Mouse (Mus musculus) lung, postnatal 4 days (tissue): ENCODE measurements around the gene Tnnt3.
A peak's percentile ranks its signal among the peaks of the same experiment; 100 is the strongest.

Experiments used
- DNase-seq, 2 experiments: peaks; one replicate each; pipeline ENCODE4 v3.0.0; 2021

Gene Tnnt3

DNA sequence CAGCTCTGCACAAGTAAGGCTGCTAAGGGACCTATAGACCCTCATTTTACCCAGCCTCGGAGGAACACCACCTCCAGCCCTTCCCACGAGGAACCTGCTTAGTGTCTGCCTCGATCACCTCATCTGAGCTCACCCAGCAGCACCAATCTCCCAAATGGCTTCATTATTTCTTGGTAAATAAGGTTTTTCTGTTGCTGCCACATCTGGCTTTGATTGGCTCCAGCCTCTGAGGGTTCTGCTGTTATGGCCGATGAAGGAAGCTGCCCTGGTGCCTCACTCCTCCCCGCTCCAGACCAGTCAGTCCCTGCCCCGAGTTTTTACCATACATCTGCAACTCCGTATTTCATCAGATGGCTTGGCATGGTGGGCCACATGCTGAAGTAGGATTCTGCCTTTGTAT is 47.3 kb downstream of the Tnnt3 start:
- DNase-seq, result no peak

GRCm38 (mm10) chr7:142547874-142548273 is 49.2 kb downstream of the Tnnt3 start:
- DNase-seq, result no peak

- no peak for DNase-seq
Measured at GRCm38 (mm10) chr7:142548706-142549105, 50.1 kb downstream of the Tnnt3 start.

- peak; percentile 34 to 61 for DNase-seq
Measured at GRCm38 (mm10) chr7:142549941-142550763, 51.5 kb downstream of the Tnnt3 start.

GRCm38 (mm10) chr7:142550935-142551373 is 52.3 kb downstream of the Tnnt3 start:
- no peak for DNase-seq

- no peak for DNase-seq
Measured at GRCm38 (mm10) chr7:142551691-142552090, 53.1 kb downstream of the Tnnt3 start.

GRCm38 (mm10) chr7:142552591-142553416 is 54.2 kb downstream of the Tnnt3 start:
- no peak for DNase-seq

DNA sequence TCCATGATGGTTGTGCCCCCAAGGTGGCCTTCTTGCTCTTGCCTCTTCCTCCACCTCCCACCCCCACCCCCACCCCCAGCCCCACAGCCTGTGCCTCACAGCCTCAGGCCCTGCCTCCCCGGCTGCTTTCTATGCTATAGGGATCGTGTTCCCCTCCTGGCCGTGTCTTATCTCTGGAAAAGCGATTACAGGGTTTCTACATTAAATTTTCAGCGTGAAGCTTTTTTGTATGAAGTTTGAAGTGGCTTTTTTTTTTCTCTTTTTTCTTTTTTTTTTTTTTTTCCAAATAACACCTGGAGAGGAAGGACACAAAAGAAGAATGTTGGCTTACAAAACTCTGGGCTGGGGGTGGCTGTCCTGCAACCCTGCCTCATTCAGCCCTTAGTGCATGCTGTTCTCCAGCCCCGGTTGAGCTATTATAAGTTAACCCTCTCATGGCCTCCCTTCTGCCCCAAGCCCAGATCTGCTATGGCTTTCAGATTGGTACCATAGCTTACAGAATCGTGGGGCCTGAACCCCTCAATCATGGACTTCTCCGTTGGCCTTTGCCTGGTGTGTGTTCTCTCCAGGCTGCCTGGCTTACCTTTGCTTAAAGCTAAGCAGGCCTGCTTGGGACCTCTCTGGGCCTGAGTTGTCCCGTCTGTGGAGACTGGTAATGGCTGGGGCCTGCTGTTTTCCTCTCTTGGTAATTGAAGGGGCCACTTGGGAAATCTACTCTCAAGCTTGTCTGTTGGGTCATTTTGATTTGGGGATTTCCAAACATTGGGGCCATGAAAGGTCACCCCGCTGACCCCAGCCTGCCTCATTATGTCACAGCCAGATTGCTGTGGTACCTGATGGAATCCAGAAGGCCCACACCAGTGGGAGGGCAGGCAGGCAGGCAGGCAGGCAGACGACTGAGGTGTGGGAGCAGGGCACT is 55.0 kb downstream of the Tnnt3 start:
- no peak for DNase-seq

DNA sequence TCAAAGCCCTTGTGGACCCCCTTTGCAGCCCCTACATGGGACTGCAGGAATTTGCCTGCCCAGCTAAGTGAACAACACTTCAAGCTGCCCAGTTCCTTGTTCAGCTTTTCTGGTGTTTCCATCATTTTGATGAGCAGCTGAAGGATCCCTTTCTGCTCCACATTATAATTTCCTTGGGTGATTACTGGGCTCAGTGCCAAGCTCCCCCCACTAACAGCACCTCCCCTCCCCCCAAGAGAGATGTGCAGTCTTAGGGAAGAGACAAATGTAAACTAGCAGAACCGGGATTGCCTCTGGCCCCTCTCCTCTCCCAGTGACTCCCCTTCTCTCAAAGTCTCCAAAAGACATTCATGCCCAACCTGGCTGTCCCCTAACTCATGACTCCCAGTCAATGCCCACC is 56.0 kb downstream of the Tnnt3 start:
- DNase-seq, result no peak

- no peak for DNase-seq
Measured at GRCm38 (mm10) chr7:142555366-142556088, 56.9 kb downstream of the Tnnt3 start.

GRCm38 (mm10) chr7:142556089-142556476 is 57.4 kb downstream of the Tnnt3 start:
- no peak for DNase-seq

- DNase-seq, result no peak
Measured at GRCm38 (mm10) chr7:142557696-142558095, 59.1 kb downstream of the Tnnt3 start.

DNA sequence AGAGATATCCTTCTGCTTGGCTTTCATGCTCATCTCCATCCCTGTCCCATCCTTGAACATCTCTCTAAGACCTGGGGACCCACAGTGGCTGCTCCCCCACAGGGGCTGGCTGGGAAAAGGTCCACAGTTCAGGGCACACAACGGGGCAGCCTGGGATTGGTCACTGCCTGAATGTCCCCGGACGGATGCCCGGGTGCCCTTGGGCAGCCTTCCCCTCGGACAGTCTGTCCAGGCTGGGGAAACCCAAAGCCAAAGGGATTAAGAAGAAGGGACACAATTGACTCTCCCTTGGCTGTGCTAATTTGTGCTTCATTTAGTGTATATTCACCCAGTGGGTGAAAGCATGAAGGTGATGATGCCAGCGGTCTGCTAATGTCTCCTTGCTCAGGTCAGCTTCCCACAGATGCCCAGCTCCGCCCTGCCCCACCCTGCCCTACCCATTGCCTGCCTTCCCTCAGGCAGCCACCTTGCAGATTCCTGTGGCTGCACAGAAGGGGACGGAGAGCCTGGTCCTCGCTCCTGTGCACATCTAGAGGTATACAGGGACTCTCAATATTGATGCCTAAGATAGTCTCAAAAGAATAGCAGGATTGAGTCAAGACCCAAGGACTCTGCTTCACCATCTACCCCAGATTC is 60.0 kb downstream of the Tnnt3 start:
- DNase-seq, result no peak

- DNase-seq, result no peak
Measured at GRCm38 (mm10) chr7:142559651-142560175, 61.1 kb downstream of the Tnnt3 start.

DNA sequence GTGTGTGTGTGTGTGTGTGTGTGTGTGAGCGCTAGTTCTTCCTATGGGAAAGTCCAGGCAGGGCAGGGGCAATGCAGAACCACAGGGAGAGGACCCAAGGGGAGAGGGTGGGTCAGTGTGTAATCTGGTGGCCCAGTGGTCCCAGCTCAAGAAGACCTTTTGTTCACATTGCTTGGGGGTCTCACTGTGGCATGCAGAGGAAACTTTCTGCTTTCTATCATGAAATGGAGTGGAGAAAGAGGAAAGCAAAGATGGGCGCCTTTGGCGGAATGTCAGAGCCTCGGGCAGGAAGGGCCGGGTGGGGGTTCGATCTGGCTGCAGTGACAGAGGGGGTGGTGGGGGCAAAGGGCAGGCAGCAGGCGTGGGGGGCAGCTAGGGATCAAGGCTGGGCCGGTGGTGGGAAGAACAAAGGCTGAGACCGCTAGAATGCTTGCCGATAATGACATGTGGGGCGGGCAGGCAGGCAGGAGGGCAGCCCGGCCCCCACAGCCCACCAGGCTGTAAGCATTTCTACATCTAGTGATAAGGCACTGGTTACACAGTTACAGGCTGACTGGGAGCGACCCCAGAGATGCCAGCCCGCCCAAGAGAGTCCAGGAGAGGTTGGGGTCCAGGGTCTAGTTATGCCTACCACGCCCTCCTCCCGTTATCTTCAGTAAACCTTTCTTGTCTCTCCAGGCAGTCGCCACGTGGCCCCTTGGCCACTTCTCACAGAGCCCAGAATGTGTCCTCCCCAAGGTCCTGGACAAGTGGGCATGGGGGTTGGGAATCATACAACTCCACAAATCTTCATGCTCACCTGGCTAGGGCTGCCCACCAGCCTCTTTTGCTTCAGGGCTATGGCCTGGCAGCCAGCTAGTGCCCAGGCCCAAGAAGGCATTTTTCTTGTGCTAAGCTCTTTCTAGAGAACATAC is 62.6 kb downstream of the Tnnt3 start:
- no peak for DNase-seq

GRCm38 (mm10) chr7:142561856-142562404 is 63.3 kb downstream of the Tnnt3 start:
- no peak for DNase-seq

DNA sequence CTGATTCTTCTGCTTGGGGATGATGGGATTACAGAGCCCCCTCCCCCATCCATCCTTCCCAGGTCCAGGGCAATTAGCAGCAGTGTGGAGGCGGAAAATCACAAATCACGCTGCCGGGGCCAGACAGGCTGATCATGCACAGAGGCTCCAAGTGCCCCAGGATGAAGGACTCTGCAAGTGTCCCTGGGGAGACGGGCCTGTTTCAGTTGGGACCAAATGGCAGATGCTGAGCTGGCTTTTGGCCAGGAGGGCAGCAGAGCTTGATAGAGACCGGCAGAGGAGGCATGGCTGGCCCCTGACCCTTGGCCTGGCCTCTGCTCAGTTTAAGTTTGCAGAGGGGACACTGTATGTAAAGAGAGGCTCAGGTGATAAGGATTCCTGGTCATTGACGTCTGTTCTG is 64.5 kb downstream of the Tnnt3 start:
- no peak for DNase-seq

DNA sequence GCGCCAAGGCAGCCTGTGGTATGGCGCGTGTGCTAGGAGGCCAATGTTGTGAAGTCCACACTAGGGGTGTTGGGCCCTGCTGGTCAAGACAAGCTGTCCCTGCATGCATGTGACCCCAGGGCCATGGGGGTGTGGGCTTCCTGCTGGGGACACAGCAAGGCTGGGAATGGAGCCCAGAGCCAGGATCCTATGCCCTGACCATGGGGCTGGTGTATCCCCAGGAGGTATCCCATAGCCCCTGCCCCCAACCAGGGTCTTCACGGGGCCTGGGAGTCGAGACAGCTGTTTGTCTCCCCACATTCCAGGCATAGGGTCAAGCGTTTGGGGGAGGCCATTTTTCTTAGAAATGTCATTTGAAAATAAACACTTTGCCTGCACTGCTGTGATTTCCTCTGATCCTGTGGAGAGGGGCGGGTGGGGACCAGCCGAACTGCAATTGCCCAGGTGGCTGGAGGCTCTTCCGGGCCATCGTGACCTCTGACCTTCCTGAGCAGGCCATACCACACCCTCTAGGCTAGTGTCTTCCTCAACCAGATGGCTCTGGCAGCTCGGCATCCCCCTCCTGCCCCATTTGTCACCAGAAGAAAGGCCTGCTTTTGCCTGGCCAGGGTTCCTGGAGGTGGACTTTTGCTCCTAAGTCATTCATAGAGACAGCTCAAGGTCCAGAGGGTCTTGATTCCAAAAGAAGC is 66.5 kb downstream of the Tnnt3 start:
- DNase-seq, result peak in 1 of 2 experiments; percentile 70
